Mouse (Mus musculus) MEL (cell line): ENCODE measurements around the gene Gm45716.

Experiments
- CTCF ChIP-seq, 3 experiments: IDR thresholded peaks in 2 of 3; conservative IDR thresholded peaks in 1 of 3; 2 replicates each; pipeline ENCODE4 v1.5.1; 2011 to 2012; ENCODE audit warnings: low read length in 3 of 3, low read depth in 2 of 3, mild to moderate bottlenecking in 2 of 3, improper control_type of control experiment in 1 of 3, inconsistent platforms in 1 of 3, mixed read lengths in 1 of 3, moderate library complexity in 1 of 3; ENCODE audit not compliant: control insufficient read depth in 1 of 3, insufficient read depth in 1 of 3, poor library complexity in 1 of 3, severe bottlenecking in 1 of 3
- EP300 ChIP-seq, 2 experiments: IDR thresholded peaks; 2 replicates each; pipeline ENCODE4 v1.6.1; 2011; ENCODE audit warnings: improper control_type of control experiment in 2 of 2, low read length in 2 of 2, low read depth in 1 of 2, mild to moderate bottlenecking in 1 of 2
- HCFC1 ChIP-seq: IDR thresholded peaks from 2 replicates; pipeline ENCODE4 v1.6.1; 2012; ENCODE audit warnings: low read depth, mild to moderate bottlenecking, inconsistent platforms, low read length, improper control_type of control experiment, moderate library complexity
- MYB ChIP-seq: IDR thresholded peaks from 2 replicates; pipeline ENCODE4 v1.6.1; 2011; ENCODE audit warnings: mild to moderate bottlenecking, low read depth, low read length, improper control_type of control experiment
- POLR2A ChIP-seq, 2 experiments: IDR thresholded peaks; 2 replicates each; pipeline ENCODE4 v1.6.1; 2011 to 2012; ENCODE audit warnings: low read length in 2 of 2, mild to moderate bottlenecking in 2 of 2, control low read depth in 1 of 2, improper control_type of control experiment in 1 of 2, low read depth in 1 of 2, moderate library complexity in 1 of 2; ENCODE audit not compliant: control insufficient read depth in 1 of 2, insufficient read depth in 1 of 2, poor library complexity in 1 of 2
- POLR2AphosphoS5 ChIP-seq: IDR thresholded peaks from 2 replicates; pipeline ENCODE4 v1.6.1; 2012; ENCODE audit warnings: low read depth, borderline replicate concordance, mild to moderate bottlenecking, inconsistent platforms, low read length, moderate library complexity, mixed read lengths
- SIN3A ChIP-seq: IDR thresholded peaks from 2 replicates; pipeline ENCODE4 v1.6.1; 2012; ENCODE audit warnings: low read length, improper control_type of control experiment, inconsistent platforms
- USF2 ChIP-seq, 2 experiments: IDR thresholded peaks; 2 replicates each; pipeline ENCODE4 v1.6.1; 2011 to 2012; ENCODE audit warnings: improper control_type of control experiment in 2 of 2, low read length in 2 of 2, borderline replicate concordance in 1 of 2, inconsistent platforms in 1 of 2, low read depth in 1 of 2, mild to moderate bottlenecking in 1 of 2; ENCODE audit not compliant: insufficient read depth in 1 of 2
- ZC3H11A ChIP-seq: IDR thresholded peaks from 2 replicates; pipeline ENCODE4 v1.6.1; 2012; ENCODE audit warnings: low read depth, mild to moderate bottlenecking, inconsistent platforms, low read length, improper control_type of control experiment

- TF ChIP-seq ZC3H11A (no peak), POLR2A (IDR thresholded peaks at IDR 0.05; ENCODE audit: control insufficient read depth in 1 of 2, insufficient read depth in 1 of 2, low read depth in 1 of 2, low read length in 2 of 2, poor library complexity in 1 of 2) (no peak), CTCF (IDR thresholded peaks at IDR 0.05 in 2 of 3, conservative IDR thresholded peaks at IDR 0.05 in 1 of 3; ENCODE audit: control insufficient read depth in 1 of 3, insufficient read depth in 1 of 3, low read depth in 2 of 3, low read length in 3 of 3, poor library complexity in 1 of 3, severe bottlenecking in 1 of 3) (no peak), HCFC1 (no peak), SIN3A (peak; percentile 47; the same call in 1 of the 2 replicates), EP300 (IDR thresholded peaks at IDR 0.05; ENCODE audit: low read depth in 1 of 2, low read length in 2 of 2) (peak; percentile 89 to 90), MYB (peak; percentile 50; the same call in 1 of the 2 replicates), USF2 (IDR thresholded peaks at IDR 0.05; ENCODE audit: borderline replicate concordance in 1 of 2, insufficient read depth in 1 of 2, low read depth in 1 of 2, low read length in 2 of 2) (no peak), POLR2AphosphoS5 (no peak)
Observed at GRCm38 (mm10) chr11:90294622-90295021, 107.1 kb downstream of the Gm45716 start.
